Mouse (Mus musculus) stomach, postnatal 0 days (tissue): ENCODE results near the gene Mrpl41. TPM values are rescaled to one million over a fixed set of nuclear protein-coding genes. Genes with fewer than 3 reads are reported as not detected.
"Not testable (repeated sequence)": the region's sequence is repeated elsewhere in the genome, so short reads cannot be mapped to it uniquely, and the experiment has no call there.

Source experiments
- ATAC-seq: fragments of 200-750 bp; cut with Nextera tagmentation; 2 replicates; pipeline ENCODE4 v1.8.0; 2017; ENCODE audit not compliant: low FRiP score, low TSS enrichment
- DNase-seq: peaks from one replicate; pipeline ENCODE4 v3.0.0-alpha.2; 2016; ENCODE audit warnings: low spot score
- H3K27ac ChIP-seq: fragments of 300-500 bp; sonication (generic); replicated peaks from 2 replicates; pipeline ENCODE4 v1.5.1; 2014; ENCODE audit warnings: mild to moderate bottlenecking, control low read depth
- H3K27me3 ChIP-seq: fragments of 300-500 bp; sonication (generic); 2 replicates; pipeline ENCODE4 v1.6.1; 2014; ENCODE audit warnings: low read length; ENCODE audit not compliant: control insufficient read depth, insufficient read depth
- H3K36me3 ChIP-seq: fragments of 300-500 bp; sonication (generic); 2 replicates; pipeline ENCODE4 v1.6.1; 2014; ENCODE audit warnings: low read length, mixed read lengths; ENCODE audit not compliant: control insufficient read depth, insufficient read depth
- H3K4me1 ChIP-seq: fragments of 300-500 bp; sonication (generic); replicated peaks from 2 replicates; pipeline ENCODE4 v1.6.1; 2014; ENCODE audit warnings: antibody characterized with exemption; ENCODE audit not compliant: control insufficient read depth, insufficient read depth
- H3K4me2 ChIP-seq: fragments of 300-500 bp; sonication (generic); replicated peaks from 2 replicates; pipeline ENCODE4 v1.6.1; 2014; ENCODE audit warnings: low read depth, mild to moderate bottlenecking, control low read depth, moderate library complexity
- H3K4me3 ChIP-seq: fragments of 300-500 bp; sonication (generic); 2 replicates; pipeline ENCODE4 v1.5.1; 2014; ENCODE audit warnings: low read depth, low read length, control low read depth
- H3K9ac ChIP-seq: fragments of 300-500 bp; sonication (generic); 2 replicates; pipeline ENCODE4 v1.6.1; 2014; ENCODE audit warnings: mild to moderate bottlenecking, low read length, control low read depth, mixed read lengths
- H3K9me3 ChIP-seq: fragments of 300-500 bp; sonication (generic); 2 replicates; pipeline ENCODE4 v1.6.1; 2016; ENCODE audit warnings: low read length; ENCODE audit not compliant: control insufficient read depth
- CTCF ChIP-seq: IDR thresholded peaks from 2 replicates; pipeline ENCODE4 v1.5.1; 2016; ENCODE audit warnings: antibody characterized with exemption, low read depth, mild to moderate bottlenecking, moderate library complexity
- EP300 ChIP-seq: optimal IDR thresholded peaks from 2 replicates; pipeline ENCODE3; 2016; ENCODE audit warnings: antibody characterized with exemption
- WGBS: fragments of 180-500 bp; shearing (Covaris S2); extraction: QIAGEN DNeasy Blood & Tissue Kit; methylation state at CpG from one replicate; pipeline ENCODE4 v1.1.7; 2014; 5-methylcytosine and 5-hydroxymethylcytosine counted together
- polyA plus RNA-seq: library from polyadenylated mRNA; unstranded; fragments of >200 nt; fragmentation: Nextera tagmentation; extraction: Ambion mirVana; gene quantifications from 2 replicates; pipeline ENCODE4 v1.2.1, GENCODE M21; 2015

Mrpl41 gene
- polyA plus RNA-seq, 1 experiment from 2014 or later, result 122 TPM

DNA sequence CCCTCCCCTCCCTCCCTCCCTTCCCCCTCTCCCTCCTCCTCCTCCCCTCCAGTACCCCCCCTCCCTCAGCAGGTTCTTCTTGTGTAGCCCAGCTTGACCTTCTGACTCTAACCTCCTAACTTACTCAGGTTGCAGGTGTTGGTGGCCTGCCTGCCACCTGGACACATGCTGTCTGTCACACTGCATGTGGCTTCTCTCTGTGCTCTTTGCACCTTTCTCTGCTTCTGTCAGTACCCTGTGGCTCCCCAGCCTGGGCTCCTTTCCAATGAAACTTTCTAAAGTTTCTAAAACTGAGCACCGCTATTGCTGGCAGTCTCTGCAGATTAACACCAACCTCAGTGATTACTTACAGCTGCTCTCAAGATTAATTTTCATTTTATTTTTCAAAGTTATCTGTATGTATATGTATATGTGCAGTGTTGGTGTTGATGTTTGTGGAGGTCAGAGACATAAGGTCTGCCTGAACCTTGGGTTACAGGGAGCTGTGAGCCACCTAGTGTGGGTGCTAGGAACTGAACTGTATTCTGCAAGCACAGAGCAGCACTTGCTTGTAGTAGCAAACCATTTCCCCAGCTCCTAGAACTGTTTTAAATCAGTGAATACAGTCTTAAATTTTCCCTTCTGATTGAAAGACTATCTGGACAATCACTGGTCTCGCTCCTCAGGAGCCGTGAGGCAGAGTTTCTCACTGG is 25.8 kb upstream of the Mrpl41 start:
- WGBS, result 63% methylated on average over 3 of the region's 3 CpGs
- no peaks in the 10 kb centered on the region for H3K9me3 ChIP-seq

DNA sequence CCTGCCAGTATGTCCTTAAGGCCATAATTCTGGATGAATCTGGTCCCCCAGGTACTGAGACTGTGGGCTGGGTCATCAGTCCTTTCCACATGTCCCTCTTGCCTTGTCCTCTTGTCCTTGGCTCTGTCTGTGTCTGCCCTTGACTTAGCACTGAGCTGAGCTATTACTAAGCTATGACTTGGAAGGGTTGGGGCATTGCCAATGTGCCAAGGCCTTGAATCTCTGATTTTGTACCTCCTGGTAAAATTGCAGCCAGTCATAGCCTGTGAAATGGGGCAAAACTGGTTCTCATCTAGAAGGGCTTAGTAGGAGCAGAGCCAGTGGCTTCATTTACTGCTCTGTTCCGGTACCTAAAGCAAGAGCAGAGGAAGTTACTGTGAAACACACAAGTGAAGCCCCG is 21.6 kb upstream of the Mrpl41 start:
- H3K9me3 ChIP-seq, result no peaks in the 10 kb centered on the region
- H3K9ac ChIP-seq, result no peak overlapping the region
- WGBS, result 85% methylated on average over 2 of the region's 2 CpGs
- no peaks in the 10 kb centered on the region for H3K4me1 ChIP-seq
- H3K4me2 ChIP-seq, result no peak overlapping the region
- no peaks in the 10 kb centered on the region for H3K27me3 ChIP-seq
- DNase-seq (no peak), ATAC-seq (no peak)
- no peaks in the 10 kb centered on the region for H3K36me3 ChIP-seq
- no peak overlapping the region for H3K27ac ChIP-seq
- TF ChIP-seq CTCF (no peak), EP300 (no peak)
- H3K4me3 ChIP-seq, result no peak overlapping the region

More for the DNA sequence above, 25.8 kb upstream of the Mrpl41 start:
- ATAC-seq, result peak; percentile 56; the same call in 1 of the 2 replicates
- Histone ChIP-seq H3K4me1 (no peaks in the 10 kb centered on the region), H3K4me2 (no peak overlapping the region), H3K4me3 (no peak overlapping the region), H3K36me3 (no peaks in the 10 kb centered on the region), H3K27me3 (no peaks in the 10 kb centered on the region), H3K27ac (no peak overlapping the region), H3K9ac (no peak overlapping the region)
- no peak for TF ChIP-seq EP300
- peak; percentile 75 for TF ChIP-seq CTCF
- DNase-seq, result peak; percentile 61

DNA sequence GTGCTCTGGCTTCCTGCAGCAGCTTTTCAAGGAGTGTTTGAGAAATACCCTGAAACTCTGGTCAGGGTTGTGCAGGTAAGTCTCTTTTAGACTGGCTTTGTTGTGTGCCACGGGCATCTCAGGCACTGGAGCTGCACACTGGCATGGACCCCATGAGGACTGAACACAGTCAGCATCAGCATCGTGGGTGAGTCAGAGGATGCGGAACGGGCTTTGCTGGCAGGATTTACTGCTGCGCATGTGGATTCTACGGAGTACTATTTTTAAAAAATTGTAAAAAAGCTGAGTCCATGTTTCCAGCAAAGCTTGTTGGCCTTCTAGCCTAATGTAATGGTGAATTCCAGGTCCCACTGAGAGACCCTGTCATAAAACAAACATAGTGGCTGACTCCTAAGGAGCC is 20.4 kb upstream of the Mrpl41 start:
- WGBS, result 87% methylated on average over 6 of the region's 6 CpGs
- DNase-seq, result no peak
- H3K27me3 ChIP-seq, result no peaks in the 10 kb centered on the region
- H3K4me3 ChIP-seq, result no peak overlapping the region
- no peaks in the 10 kb centered on the region for H3K4me1 ChIP-seq
- H3K27ac ChIP-seq, result no peak overlapping the region
- H3K9me3 ChIP-seq, result no peaks in the 10 kb centered on the region
- no peak overlapping the region for H3K4me2 ChIP-seq
- no peak overlapping the region for H3K9ac ChIP-seq
- TF ChIP-seq EP300 (no peak), CTCF (no peak)
- no peak for ATAC-seq
- H3K36me3 ChIP-seq, result no peaks in the 10 kb centered on the region

DNA sequence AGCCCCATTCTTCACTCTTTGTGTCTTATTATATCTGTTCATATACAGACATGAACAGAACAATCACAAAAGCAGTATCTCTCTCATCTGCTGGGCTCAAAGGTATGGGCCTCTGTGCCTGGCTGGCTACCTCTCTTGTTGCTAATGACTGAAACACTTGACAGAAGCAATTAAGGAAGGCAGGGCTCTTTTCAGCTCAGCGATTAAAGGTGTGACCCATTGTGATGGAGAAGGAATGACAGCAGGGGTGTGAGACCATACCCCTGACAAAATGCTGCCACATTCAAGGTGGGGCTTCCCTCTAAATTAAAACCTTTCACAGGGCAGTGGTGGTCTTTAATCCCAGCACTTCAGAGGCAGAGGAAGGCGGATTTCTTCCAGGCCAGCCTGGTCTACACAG is 12.9 kb upstream of the Mrpl41 start:
- H3K4me2 ChIP-seq, result no peak overlapping the region
- no peak overlapping the region for H3K4me3 ChIP-seq
- no peak overlapping the region for H3K27ac ChIP-seq
- H3K4me1 ChIP-seq, result no peaks in the 10 kb centered on the region
- no peaks in the 10 kb centered on the region for H3K27me3 ChIP-seq
- ATAC-seq, result no peak
- no peaks in the 10 kb centered on the region for H3K36me3 ChIP-seq
- DNase-seq, result no peak
- no peaks in the 10 kb centered on the region for H3K9me3 ChIP-seq
- no peak overlapping the region for H3K9ac ChIP-seq
- TF ChIP-seq CTCF, result no peak
- WGBS, result 51% methylated on average over 2 of the region's 2 CpGs

DNA sequence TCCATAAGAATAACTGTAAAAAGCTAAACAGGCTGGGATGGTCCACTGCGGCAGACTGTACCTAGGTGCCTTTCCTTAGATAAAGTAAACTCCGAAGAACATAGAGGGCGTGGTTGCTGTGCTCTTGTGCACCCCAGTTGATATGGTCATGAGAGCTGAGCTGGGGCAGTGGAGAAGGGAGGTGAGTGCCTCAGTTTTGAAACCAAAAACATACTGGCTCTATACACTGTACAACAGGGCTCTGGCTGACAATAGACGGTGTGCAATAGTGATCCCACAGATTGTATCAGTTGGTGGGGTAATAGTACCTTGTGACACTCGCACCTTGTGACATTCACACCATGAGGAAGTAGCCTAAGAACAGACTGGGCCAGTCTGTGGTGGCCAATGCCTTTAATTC is 2.1 kb upstream of the Mrpl41 start:
- Histone ChIP-seq H3K27me3 (no peaks in the 10 kb centered on the region), H3K27ac (0 out of 2 replicates have a peak overlapping the region, but pooled peaks have one; percentile 24), H3K4me3 (no peak overlapping the region), H3K36me3 (0 out of 2 replicates have a peak, but pooled peaks cover 4% of the 10 kb centered on the region), H3K4me1 (no peaks in the 10 kb centered on the region; the same call in 1 of the 2 replicates), H3K4me2 (0 out of 2 replicates have a peak overlapping the region, but pooled peaks have one; percentile 8), H3K9ac (no peak overlapping the region), H3K9me3 (no peaks in the 10 kb centered on the region)
- no peak for TF ChIP-seq CTCF
- TF ChIP-seq EP300, result no peak
- DNase-seq (no peak), ATAC-seq (no peak)
- 90% methylated on average over 5 of the region's 5 CpGs for WGBS

DNA sequence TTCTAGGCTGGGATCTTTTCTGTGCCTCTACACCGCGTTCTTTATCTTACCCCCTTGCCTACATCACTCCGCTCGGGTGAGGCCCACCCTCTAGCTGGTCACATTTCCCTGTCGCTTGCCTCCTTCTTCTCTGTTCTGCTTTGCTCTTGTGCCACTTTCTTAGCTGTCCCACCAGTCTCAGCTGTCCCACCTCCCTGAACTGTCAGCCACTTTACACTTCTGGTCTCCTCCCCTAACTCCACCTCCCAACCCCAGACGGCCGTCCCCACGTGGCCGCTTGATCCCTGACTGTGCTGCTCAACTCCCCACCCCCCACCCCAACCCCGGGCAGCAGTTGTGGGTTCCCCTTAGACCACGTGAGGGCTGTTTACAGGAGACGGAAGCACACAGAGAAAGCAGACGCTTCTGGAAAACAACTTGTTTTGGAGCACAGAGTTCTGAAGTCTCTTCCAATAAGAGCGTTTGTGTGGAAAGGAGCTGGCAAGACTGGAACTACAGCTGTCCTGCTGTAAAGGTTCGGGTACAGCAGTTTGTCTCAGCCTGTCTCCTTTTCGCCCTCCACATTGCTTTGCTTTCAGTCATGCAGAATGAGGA is 903 bp upstream of the Mrpl41 start, which contains the start of gene Pnpla7:
Gene Pnpla7 (plus strand): TSS at position 330 of the 594 bp plus-strand sequence.
- TF ChIP-seq CTCF (no peak), EP300 (no peak)

DNA sequence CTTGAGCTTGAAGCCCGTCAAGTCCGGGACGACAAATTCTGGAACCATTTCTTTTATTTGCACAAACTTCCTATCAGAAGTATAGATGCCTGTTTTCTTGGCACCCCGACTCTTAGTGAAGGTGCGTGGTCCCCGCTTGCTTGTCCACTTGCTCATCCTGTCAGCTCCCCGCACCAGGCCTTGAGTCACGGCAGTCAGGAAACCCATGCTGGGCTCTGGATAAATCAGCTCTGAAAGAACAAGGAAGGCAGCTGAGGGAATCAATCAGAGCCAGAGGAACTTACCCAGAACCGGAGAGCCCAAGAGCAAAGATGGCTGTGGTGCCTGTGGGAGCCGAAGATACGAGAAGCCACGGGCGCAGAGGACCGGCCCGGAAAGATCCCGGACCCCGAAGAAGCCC is 446 bp downstream of the Mrpl41 start:
- ATAC-seq, H3K27me3 ChIP-seq, DNase-seq, H3K4me1 ChIP-seq, H3K9me3 ChIP-seq: not testable (repeated sequence)
- peak overlapping the region; percentile 70 for H3K4me3 ChIP-seq
- H3K4me2 ChIP-seq, result peak overlapping the region; percentile 96
- H3K36me3 ChIP-seq, result peaks cover 14% of the 10 kb centered on the region; the same call in 1 of the 2 replicates
- H3K27ac ChIP-seq, result peak overlapping the region; percentile 89
- peak overlapping the region; percentile 77 for H3K9ac ChIP-seq
- WGBS, result 2% methylated on average over 17 of the region's 17 CpGs

More for the DNA sequence above, 903 bp upstream of the Mrpl41 start, which contains the start of gene Pnpla7:
- Histone ChIP-seq H3K4me3 (peak within 1 kb of the TSS; percentile 70), H3K27ac (peak within 1 kb of the TSS; percentile 95), H3K9me3 (no peaks in the 10 kb centered on the region), H3K4me1 (no peaks in the 10 kb centered on the region; the same call in 1 of the 2 replicates), H3K36me3 (0 out of 2 replicates have a peak, but pooled peaks cover 8% of the 10 kb centered on the region), H3K9ac (peak within 1 kb of the TSS; percentile 77), H3K27me3 (no peaks in the 10 kb centered on the region), H3K4me2 (peak within 1 kb of the TSS; percentile 96)
- under 1% methylated on average over 16 of the region's 16 CpGs for WGBS
- peak; percentile 87 for DNase-seq
- ATAC-seq, result peak; percentile 68
